Comparison of ENCODE assay signal across 13 mouse cellular contexts in genomic region chr7:92978225-92978624, GRCm38 (mm10).
"Had no signal": no experiment of that assay in that cellular context is flagged by ENCODE, and none has a peak within 500 bp of the region (broad histone marks: within the 10 kb centered on the region; RNA-seq: fewer than 3 reads in every experiment).

No protein-coding gene starts in this region.

- H3K4me1 ChIP-seq: liver, embryonic 13.5 days; midbrain, embryonic 13.5 days; neural tube, embryonic 12.5 days had no signal

- ATAC-seq: intestine, postnatal 0 days; midbrain, embryonic 13.5 days had no signal

- DNase-seq: kidney, adult 8-10 months; kidney, postnatal 36 days; left cerebral cortex, postnatal 4 days; liver, embryonic 13.5 days; lung, adult 2 months; lung, postnatal 4 days; thymus, adult 18-20 months; thymus, postnatal 25 days had no signal

- H3K27me3 ChIP-seq: liver, embryonic 13.5 days; neural tube, embryonic 12.5 days had no signal

- H3K9ac ChIP-seq: liver, embryonic 13.5 days; midbrain, embryonic 13.5 days; neural tube, embryonic 12.5 days had no signal

- H3K4me2 ChIP-seq: liver, embryonic 13.5 days; midbrain, embryonic 13.5 days; neural tube, embryonic 12.5 days had no signal

- H3K27ac ChIP-seq: kidney, postnatal 0 days; liver, embryonic 13.5 days; midbrain, embryonic 13.5 days; neural tube, embryonic 12.5 days had no signal

- H3K9me3 ChIP-seq: liver, embryonic 13.5 days; midbrain, embryonic 13.5 days; neural tube, embryonic 12.5 days had no signal

- H3K4me3 ChIP-seq: liver, embryonic 13.5 days; midbrain, embryonic 13.5 days; myocyte; neural tube, embryonic 12.5 days had no signal

- H3K36me3 ChIP-seq: liver, embryonic 13.5 days; midbrain, embryonic 13.5 days; neural tube, embryonic 12.5 days had no signal
